Mouse (Mus musculus) heart, postnatal 0 days (tissue): ENCODE results near the gene Vps13c.
A peak's percentile ranks its signal among the peaks of the same experiment; 100 is the strongest.

ENCODE experiments used
- CTCF ChIP-seq: IDR thresholded peaks from 2 replicates; pipeline ENCODE4 v1.5.1; 2016; ENCODE audit warnings: antibody characterized with exemption, control low read depth, low read depth
- EP300 ChIP-seq: IDR thresholded peaks from 2 replicates; pipeline ENCODE4 v1.6.1; 2016; ENCODE audit warnings: antibody characterized with exemption, low read depth

- TF ChIP-seq CTCF (peak; percentile 62), EP300 (no peak)
Observed at GRCm38 (mm10) chr9:67973451-67973850, 133.3 kb downstream of the Vps13c start.
